Mouse (Mus musculus) cortical plate, adult 2 months (tissue): ENCODE measurements around the gene Polr1e.

Source experiments
- CTCF ChIP-seq: fragments of 200-500 bp; IDR thresholded peaks from 2 replicates; pipeline ENCODE4 v1.5.1; 2011; ENCODE audit warnings: mild to moderate bottlenecking, control low read depth, low read length; ENCODE audit not compliant: insufficient read depth; ENCODE audit errors: extremely low read depth
- POLR2A ChIP-seq: fragments of 200-500 bp; IDR thresholded peaks from 2 replicates; pipeline ENCODE4 v1.6.1; 2011; ENCODE audit warnings: mild to moderate bottlenecking, low read length, control low read depth; ENCODE audit not compliant: insufficient read depth; ENCODE audit errors: extremely low read depth

DNA sequence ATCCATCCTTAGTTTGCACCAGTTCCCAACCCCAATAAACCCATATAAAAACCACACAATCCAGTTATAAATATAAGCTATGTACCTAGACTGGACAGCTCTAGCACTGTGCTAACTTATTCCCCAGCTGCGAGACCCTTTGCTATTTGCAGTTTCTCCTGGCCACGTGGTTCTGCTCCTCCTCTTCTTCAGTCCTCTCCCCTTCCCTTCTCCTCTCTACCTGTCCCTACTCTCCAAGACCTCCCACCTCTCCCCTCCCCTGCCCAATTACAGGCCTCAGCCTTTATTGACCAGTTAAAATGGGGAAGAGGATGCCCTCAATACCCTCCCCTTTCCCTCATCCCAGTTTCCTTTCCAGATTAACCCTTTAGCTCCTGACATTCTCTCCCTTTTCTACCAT is 4.8 kb upstream of the Polr1e start:
- TF ChIP-seq CTCF: no peak
- no peak for TF ChIP-seq POLR2A
